Mouse (Mus musculus) heart, adult 2 months (tissue): ENCODE measurements around the gene Kcnip2. TPM values are rescaled to one million over a fixed set of nuclear protein-coding genes. Genes with fewer than 3 reads are reported as not detected.

Experiments
- DNase-seq, 2 experiments: peaks; one replicate each; pipeline ENCODE4 v3.0.0; 2021
- H3K27ac ChIP-seq: fragments of 200-600 bp; 2 replicates; pipeline ENCODE4 v1.8.1; 2022
- H3K27me3 ChIP-seq: fragments of 200-500 bp; 2 replicates; pipeline ENCODE4 v1.6.1; 2012; ENCODE audit warnings: mild to moderate bottlenecking, low read length, inconsistent platforms, mixed read lengths; ENCODE audit not compliant: control insufficient read depth, insufficient read depth
- H3K36me3 ChIP-seq: fragments of 200-500 bp; 2 replicates; pipeline ENCODE4 v1.6.1; 2012; ENCODE audit warnings: low read length, inconsistent platforms; ENCODE audit not compliant: control insufficient read depth, insufficient read depth
- H3K4me1 ChIP-seq: fragments of 200-500 bp; 2 replicates; pipeline ENCODE4 v1.6.1; 2011; ENCODE audit warnings: low read length; ENCODE audit not compliant: control insufficient read depth, insufficient read depth
- H3K4me3 ChIP-seq: fragments of 200-600 bp; 2 replicates; pipeline ENCODE4 v1.8.1; 2022
- H3K79me2 ChIP-seq: fragments of 200-500 bp; replicated peaks from 2 replicates; pipeline ENCODE4 v1.6.1; 2012; ENCODE audit warnings: mild to moderate bottlenecking, inconsistent platforms, low read length, moderate library complexity, mixed read lengths; ENCODE audit not compliant: control insufficient read depth, insufficient read depth
- H3K9ac ChIP-seq: fragments of 200-500 bp; 2 replicates; pipeline ENCODE4 v1.6.1; 2012; ENCODE audit warnings: low read depth, mild to moderate bottlenecking, control low read depth, inconsistent platforms, low read length, mixed read lengths
- CTCF ChIP-seq: fragments of 200-600 bp; IDR thresholded peaks from 2 replicates; pipeline ENCODE4 v1.8.1; 2022; ENCODE audit warnings: antibody characterized with exemption, mild to moderate bottlenecking, moderate library complexity
- EP300 ChIP-seq: fragments of 200-500 bp; IDR thresholded peaks from 2 replicates; pipeline ENCODE4 v1.6.1; 2011; ENCODE audit warnings: low read depth, low read length, control low read depth; ENCODE audit not compliant: insufficient read depth
- POLR2A ChIP-seq: fragments of 200-500 bp; IDR thresholded peaks from 2 replicates; pipeline ENCODE4 v1.6.1; 2011; ENCODE audit warnings: mild to moderate bottlenecking, low read depth, low read length, control low read depth; ENCODE audit not compliant: insufficient read depth
- WGBS: fragments of 180-500 bp; shearing (Covaris S2); methylation state at CpG from one replicate; pipeline ENCODE4 v1.1.7; 2018; 5-methylcytosine and 5-hydroxymethylcytosine counted together
- intact Hi-C: fragments of 180-260 bp; cut with DNase I; formaldehyde crosslinking; loops from one replicate; pipeline ENCODE4 v1.15.1; 2025
- long read RNA-seq: library from polyadenylated mRNA; stranded (forward); transcript quantifications from one replicate; pipeline ENCODE4 v2.0.0, GENCODE M21; 2021
- polyA plus RNA-seq: library from polyadenylated mRNA; depleted of rRNA; stranded (reverse); fragments of >200 nt; gene quantifications from 2 replicates; pipeline ENCODE4 v1.2.3, GENCODE M21; 2012; rRNA removed
- total RNA-seq, 2 experiments: library from RNA; stranded (reverse); gene quantifications; 2 replicates each; pipeline ENCODE4 v1.2.3; 2021

The Kcnip2 gene
- total RNA-seq (100 to 1,000 TPM; 174 to 203 TPM), polyA plus RNA-seq (216 and 276 TPM in 2 replicates)
- long read RNA-seq, transcript Kcnip2-209 (10 exons, 2,395 nt): minor isoform, 31 of 147 reads
- long read RNA-seq, transcript Kcnip2-202 (9 exons, 2,302 nt): major isoform, 62 of 147 reads
- long read RNA-seq, transcript Kcnip2-208 (8 exons, 693 nt): minor isoform, 37 of 147 reads
- long read RNA-seq, partial matches to known transcripts: 11 of 147 reads
- long read RNA-seq, other reads (novel, unspliced or antisense): 6 of 147 reads

DNA sequence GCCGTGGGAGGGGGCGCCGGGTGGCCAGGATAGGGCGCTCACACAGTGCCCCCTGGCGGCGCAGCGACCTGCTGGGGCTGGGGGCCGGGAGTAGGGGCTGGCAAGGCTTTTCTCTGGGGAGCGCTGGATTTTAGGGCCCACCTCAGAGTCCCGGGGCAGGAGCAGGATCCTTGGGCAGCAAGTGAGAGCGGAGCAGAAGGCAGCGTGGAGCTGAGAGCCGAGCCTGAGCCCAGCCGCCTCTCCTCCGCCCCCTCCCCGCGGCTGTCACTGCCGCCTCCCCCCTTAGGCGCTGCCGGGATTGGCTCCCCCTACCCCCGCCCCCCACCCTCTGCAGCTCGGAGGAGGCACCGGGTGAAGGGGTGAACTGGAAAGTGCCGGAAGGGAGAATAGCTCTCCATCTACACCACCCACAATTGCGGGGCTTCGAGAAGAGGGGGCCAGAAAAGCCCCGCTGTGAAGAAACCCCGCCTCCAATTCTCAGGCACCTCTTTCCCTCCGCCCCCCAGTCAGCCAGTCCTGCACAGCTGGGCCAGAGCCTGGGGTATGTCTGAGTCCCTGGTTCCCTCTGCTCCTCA is at the start of gene Kcnip2:
Kcnip2 (minus strand) TSS at position 231 of the 575 bp plus-strand sequence.
- peak; percentile 44 to 64 for DNase-seq
- whole genome bisulfite sequencing: 2% methylated on average over 28 of the region's 29 CpGs
- Histone ChIP-seq H3K9ac (peak within 1 kb of the TSS; percentile 79), H3K79me2 (no peaks in the 10 kb centered on the region), H3K36me3 (no peaks in the 10 kb centered on the region), H3K4me1 (peaks cover 3% of the 10 kb centered on the region; the same call in 1 of the 2 replicates), H3K27me3 (no peaks in the 10 kb centered on the region), H3K27ac (peak within 1 kb of the TSS; percentile 79), H3K4me3 (peak within 1 kb of the TSS; percentile 52)
- TF ChIP-seq CTCF (peak; percentile 73), POLR2A (peak; percentile 61; the same call in 1 of the 2 replicates), EP300 (no peak)
- intact Hi-C loops: no loop called here

GRCm38 (mm10) chr19:45855284-45855920 is 39.5 kb upstream of the Kcnip2 start:
- WGBS: 45% methylated on average over 8 of the region's 8 CpGs
- no peaks in the 10 kb centered on the region for H3K79me2 ChIP-seq
- H3K9ac ChIP-seq: peak overlapping the region; percentile 34
- intact Hi-C loops: loop anchor here (2.0 kb wide), 1 partner anchor 47 kb away; no protein-coding TSS in a partner anchor
- peak overlapping the region; percentile 19; the same call in 1 of the 2 replicates for H3K4me3 ChIP-seq
- no peaks in the 10 kb centered on the region for H3K4me1 ChIP-seq
- TF ChIP-seq CTCF (no peak), EP300 (0 out of 2 replicates have a peak, but pooled peaks have one; percentile 16), POLR2A (peak; percentile 53)
- no peaks in the 10 kb centered on the region for H3K27me3 ChIP-seq
- peak overlapping the region; percentile 73 for H3K27ac ChIP-seq
- H3K36me3 ChIP-seq: no peaks in the 10 kb centered on the region
- peak; percentile 24 to 31 for DNase-seq

GRCm38 (mm10) chr19:45854521-45854920 is 38.7 kb upstream of the Kcnip2 start:
- TF ChIP-seq CTCF (peak; percentile 59), EP300 (peak; percentile 80; the same call in 1 of the 2 replicates), POLR2A (peak; percentile 78)
- peak overlapping the region; percentile 82 for H3K9ac ChIP-seq
- no peaks in the 10 kb centered on the region for H3K36me3 ChIP-seq
- no peaks in the 10 kb centered on the region for H3K4me1 ChIP-seq
- H3K4me3 ChIP-seq: no peak overlapping the region; the same call in 1 of the 2 replicates
- DNase-seq: peak; percentile 63 to 75
- peak overlapping the region; percentile 73 for H3K27ac ChIP-seq
- WGBS: 60% methylated on average over 7 of the region's 7 CpGs
- no peaks in the 10 kb centered on the region for H3K79me2 ChIP-seq
- intact Hi-C loops: loop anchor here (2.0 kb wide), 1 partner anchor 48 kb away; no protein-coding TSS in a partner anchor
- no peaks in the 10 kb centered on the region for H3K27me3 ChIP-seq

GRCm38 (mm10) chr19:45847733-45848093 is 31.9 kb upstream of the Kcnip2 start:
- Histone ChIP-seq H3K36me3 (no peaks in the 10 kb centered on the region), H3K27ac (no peak overlapping the region), H3K9ac (no peak overlapping the region), H3K4me3 (no peak overlapping the region), H3K27me3 (no peaks in the 10 kb centered on the region), H3K79me2 (no peaks in the 10 kb centered on the region), H3K4me1 (no peaks in the 10 kb centered on the region)
- no peak for TF ChIP-seq EP300
- no peak for TF ChIP-seq CTCF
- TF ChIP-seq POLR2A: no peak
- DNase-seq: no peak
- intact Hi-C loops: loop anchor here (2.0 to 5.0 kb wide), 2 partner anchors 65 to 105 kb away; no protein-coding TSS in a partner anchor
- 84% methylated on average over 4 of the region's 4 CpGs for WGBS

DNA sequence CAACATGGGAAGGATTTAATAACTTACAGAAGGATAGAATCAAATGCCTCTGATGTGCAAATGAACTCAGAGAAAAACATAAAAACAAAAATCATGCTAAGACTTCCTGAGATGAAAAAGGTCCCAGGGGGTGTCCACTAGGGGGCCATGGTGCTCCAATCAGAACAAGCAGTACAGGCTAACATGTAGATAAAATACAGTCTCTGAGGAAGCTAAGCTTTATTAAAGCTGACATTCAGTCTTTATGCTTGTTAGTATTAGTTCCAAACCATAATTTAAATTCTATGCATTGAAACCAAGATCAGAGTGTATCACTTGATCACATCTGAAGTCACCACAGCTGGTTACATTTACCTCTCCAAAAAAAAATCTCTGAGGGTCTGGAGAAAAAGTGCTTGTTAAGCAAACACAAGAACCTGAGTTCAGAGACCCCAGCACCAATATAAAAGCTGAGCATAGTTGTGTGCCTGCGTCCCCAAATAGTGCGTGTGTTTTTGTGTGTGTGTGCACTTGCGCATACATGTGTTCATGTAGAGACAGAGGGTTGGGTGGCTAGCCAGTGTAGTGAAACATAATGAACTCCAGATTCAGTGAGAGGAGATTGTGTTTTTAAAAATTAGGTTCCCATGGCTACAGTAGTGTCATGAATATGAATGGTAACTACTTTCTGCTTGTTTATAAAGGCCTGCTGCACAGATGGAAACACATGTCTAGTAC is 31.3 kb upstream of the Kcnip2 start:
- Histone ChIP-seq H3K27ac (no peak overlapping the region), H3K36me3 (no peaks in the 10 kb centered on the region), H3K79me2 (no peaks in the 10 kb centered on the region), H3K9ac (no peak overlapping the region), H3K4me3 (no peak overlapping the region), H3K27me3 (no peaks in the 10 kb centered on the region), H3K4me1 (no peaks in the 10 kb centered on the region)
- intact Hi-C loops: loop anchor here (2.0 to 5.0 kb wide), 2 partner anchors 65 to 106 kb away; no protein-coding TSS in a partner anchor
- 97% methylated on average over 3 of the region's 3 CpGs for WGBS
- TF ChIP-seq POLR2A: no peak
- peak; percentile 77 for TF ChIP-seq CTCF
- DNase-seq: no peak
